Mouse (Mus musculus): ENCODE data around the gene Hkdc1.

DNA sequence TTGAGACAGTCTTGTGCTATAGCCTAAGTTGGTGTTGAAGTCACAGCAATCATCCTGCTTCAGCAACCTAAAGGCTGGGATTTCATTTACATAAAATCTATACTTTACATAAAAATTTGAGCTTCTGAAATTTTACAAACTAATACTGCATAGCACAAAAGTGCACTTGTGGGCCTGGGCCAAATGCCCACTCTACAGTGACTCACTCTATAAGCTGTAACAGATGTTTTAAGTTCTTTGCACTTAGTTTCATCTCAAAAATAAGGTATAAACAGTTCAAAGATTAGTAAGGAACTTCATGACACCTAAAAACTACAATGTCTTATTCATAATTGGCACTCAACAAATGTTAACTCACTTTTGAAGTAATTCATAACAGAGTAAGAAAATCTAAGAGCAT is 39.0 kb upstream of the Hkdc1 start:
- TF ChIP-seq POLR2A (IDR thresholded peaks at IDR 0.05; ENCODE audit: extremely low read depth, insufficient read depth, low read length), result no peak
- no peak for TF ChIP-seq CTCF (IDR thresholded peaks at IDR 0.05; ENCODE audit: low read depth, low read length)
